Mouse (Mus musculus) layer of hippocampus, postnatal 14 days (tissue): ENCODE measurements around the gene Grin2a. TPM values are rescaled to one million over a fixed set of nuclear protein-coding genes. Genes with fewer than 3 reads are reported as not detected.
"Not testable (repeated sequence)": the region's sequence is repeated elsewhere in the genome, so short reads cannot be mapped to it uniquely, and the experiment has no call there.

Experiments used
- DNase-seq, 2 experiments: peaks; one replicate each; pipeline ENCODE4 v3.0.0; 2021 to 2022; ENCODE audit warnings: low spot score in 2 of 2, mixed read lengths in 1 of 2
- total RNA-seq, 2 experiments: library from RNA; stranded (reverse); gene quantifications; 2 replicates each; pipeline ENCODE4 v1.2.3; 2021

Grin2a gene
- total RNA-seq, 2 experiments from 2014 or later, result 273 to 305 TPM

GRCm38 (mm10) chr16:9665896-9666295 is 329.5 kb downstream of the Grin2a start:
- no peak for DNase-seq

- DNase-seq, result no peak
Observed at GRCm38 (mm10) chr16:9664060-9664459, 331.3 kb downstream of the Grin2a start.

GRCm38 (mm10) chr16:9663508-9663907 is 331.9 kb downstream of the Grin2a start:
- no peak for DNase-seq

DNA sequence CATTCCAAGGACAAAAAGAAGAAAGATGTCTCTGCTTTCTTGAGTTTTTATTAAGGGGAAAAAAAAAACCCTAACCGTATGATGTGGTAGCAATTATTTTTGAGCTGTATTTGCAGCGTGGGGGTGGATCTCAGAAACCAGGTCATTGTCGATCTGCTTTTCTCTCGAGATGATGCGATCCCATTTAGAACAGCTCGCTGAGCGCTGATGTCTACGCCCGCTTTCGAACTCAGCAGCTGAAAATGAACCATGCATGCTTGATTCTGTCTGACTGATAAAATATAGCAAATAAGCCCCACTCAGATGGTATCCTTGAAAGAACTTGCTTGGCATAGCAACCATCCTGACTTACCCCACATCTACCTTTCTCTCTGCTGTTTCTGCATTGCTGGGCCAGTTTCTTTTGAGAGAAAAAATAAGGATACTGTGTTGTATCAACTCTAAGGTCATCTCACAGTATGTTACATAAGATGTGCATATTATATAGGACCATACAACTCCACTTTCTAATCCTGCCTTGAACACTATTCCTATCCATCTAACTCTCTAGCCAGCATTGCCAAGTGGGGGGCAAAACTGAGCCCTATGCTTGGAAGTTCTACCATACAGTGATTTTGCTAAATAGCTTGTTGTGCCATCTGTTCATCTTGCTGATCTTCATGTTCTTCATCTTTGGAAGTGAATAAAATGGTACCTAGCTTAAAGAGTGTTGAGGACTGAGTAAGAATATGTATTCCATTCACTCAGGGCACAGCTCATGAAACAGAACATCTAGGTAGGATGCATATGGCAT is 369.5 kb downstream of the Grin2a start:
- no peak for DNase-seq

- no peak for DNase-seq
Observed at GRCm38 (mm10) chr16:9624346-9624745, 371.0 kb downstream of the Grin2a start.

DNA sequence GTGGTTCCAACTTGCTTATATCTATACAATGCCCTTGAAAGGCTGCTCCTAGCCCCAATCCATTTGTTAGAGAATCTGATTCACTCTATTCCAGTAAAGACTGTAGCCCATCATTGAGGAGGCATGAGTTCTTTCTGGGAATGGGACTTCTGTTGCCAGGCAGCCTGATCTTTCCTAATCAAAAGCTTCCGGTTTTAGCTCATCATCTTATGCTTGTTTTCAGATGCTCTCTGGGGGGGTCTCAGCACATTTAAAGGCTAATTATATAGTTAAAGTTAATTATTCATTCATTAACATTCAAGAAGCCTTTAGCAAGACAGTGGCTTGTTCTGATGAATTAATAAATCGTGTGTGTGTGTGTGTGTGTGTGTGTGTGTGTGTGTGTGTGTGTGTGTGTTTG is 377.2 kb downstream of the Grin2a start:
- DNase-seq, result no peak

- no peak for DNase-seq
Observed at GRCm38 (mm10) chr16:9617215-9617614, 378.1 kb downstream of the Grin2a start.

- DNase-seq, result peak in 1 of 2 experiments; percentile 36
Observed at GRCm38 (mm10) chr16:9616807-9617206, 378.6 kb downstream of the Grin2a start.

GRCm38 (mm10) chr16:9612596-9612995 is 382.8 kb downstream of the Grin2a start:
- not testable (repeated sequence) for DNase-seq

- DNase-seq, result no peak
Observed at GRCm38 (mm10) chr16:9607432-9607831, 387.9 kb downstream of the Grin2a start.

- no peak for DNase-seq
Observed at GRCm38 (mm10) chr16:9603983-9604382, 391.4 kb downstream of the Grin2a start.

GRCm38 (mm10) chr16:9602579-9602978 is 392.8 kb downstream of the Grin2a start:
- DNase-seq, result no peak

DNA sequence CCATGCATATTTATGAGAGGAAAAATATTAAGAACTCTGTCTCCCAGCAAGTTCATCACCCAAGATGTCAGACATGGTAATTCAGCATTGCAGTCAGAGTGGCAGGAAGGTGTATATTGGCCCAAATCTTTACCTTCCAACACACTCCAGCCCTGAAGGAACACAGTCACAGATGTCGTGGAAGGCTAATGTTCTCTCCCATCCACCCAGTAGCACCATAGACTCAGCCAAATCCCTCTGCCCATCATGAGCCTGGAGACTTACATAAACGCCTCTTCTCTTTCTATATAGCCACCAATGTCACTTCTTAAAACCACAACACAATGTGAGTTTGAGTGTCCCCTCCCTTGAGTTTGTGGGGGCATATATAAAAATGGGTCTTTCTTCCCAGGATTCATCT is 406.2 kb downstream of the Grin2a start:
- DNase-seq, result no peak

DNA sequence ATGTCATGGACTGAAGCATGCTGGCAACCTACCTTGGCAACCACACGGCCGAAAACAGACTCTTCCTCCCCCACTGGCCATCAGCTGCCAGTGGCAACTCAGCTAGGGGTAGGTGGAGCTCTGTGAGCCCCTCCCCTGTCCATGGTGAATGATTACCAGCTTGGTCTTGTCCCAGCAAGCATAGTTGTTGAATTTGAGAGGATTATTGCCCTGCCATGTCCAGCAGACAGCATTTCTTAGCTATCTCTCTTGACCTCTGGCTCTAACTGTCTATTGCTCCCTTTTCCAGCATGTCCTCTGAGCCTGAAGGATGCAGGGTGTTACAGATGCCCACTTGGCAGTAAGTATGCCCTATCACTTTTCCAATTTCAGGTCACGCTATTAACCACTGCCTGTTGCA is 406.9 kb downstream of the Grin2a start:
- DNase-seq, result no peak

GRCm38 (mm10) chr16:9583981-9584380 is 411.4 kb downstream of the Grin2a start:
- no peak for DNase-seq

DNA sequence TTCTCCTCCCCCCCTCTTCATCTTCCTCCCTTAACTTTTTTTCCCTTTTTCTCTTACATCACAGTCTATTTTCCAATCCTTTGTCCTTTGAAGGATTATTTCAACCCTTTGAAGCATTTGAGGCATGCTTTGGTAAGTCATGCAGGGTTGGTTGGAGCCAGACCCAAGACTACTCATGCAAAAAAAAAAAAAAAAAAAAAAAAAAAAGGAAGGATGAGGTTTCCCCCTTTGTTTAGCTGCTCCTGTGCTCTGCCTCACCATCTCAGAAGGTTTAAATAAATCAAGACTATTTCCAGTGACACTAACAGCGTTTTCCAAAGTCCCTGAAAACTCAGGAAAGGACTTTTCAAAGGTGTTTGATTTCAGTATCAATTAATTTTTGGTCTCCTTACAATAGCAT is 423.6 kb downstream of the Grin2a start:
- no peak for DNase-seq

DNA sequence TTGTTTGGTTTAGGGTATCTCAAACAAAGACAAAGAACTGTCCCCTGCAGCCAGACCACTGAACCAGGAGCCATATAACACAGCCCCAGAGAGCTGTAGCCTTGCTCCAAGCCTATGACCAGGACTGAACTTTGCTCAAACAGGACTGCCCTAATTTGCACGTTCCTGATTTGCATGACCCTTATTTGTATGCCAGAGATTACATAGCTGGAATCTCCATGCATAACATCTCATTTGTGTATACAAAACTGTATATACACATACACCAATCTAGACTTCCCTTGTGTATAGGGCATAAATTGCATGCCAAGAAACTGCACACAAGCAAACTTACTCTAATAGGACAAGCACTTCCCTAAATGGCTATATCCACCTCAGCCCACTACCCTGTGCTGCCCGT is 428.1 kb downstream of the Grin2a start:
- DNase-seq, result no peak

DNA sequence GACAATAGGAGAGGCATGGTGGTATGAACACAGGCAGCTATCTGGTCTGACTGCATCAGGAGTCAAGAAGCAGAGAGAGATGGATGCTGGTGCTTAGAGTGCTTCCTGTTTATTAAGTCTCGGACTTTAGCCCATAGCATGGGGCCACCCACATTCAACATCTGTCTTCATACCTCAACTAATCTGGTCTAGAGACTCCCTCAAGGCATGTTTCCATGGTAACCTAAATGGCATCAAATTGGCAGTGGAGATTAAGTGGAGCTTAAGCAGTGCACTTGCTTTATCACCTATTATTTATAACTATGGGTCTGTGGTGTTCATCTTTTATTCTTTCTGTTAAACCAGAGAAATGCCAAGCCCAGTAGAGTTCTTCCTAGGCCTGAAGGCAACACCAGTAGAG is 433.5 kb downstream of the Grin2a start:
- no peak for DNase-seq

GRCm38 (mm10) chr16:9535196-9535595 is 460.2 kb downstream of the Grin2a start:
- no peak for DNase-seq

DNA sequence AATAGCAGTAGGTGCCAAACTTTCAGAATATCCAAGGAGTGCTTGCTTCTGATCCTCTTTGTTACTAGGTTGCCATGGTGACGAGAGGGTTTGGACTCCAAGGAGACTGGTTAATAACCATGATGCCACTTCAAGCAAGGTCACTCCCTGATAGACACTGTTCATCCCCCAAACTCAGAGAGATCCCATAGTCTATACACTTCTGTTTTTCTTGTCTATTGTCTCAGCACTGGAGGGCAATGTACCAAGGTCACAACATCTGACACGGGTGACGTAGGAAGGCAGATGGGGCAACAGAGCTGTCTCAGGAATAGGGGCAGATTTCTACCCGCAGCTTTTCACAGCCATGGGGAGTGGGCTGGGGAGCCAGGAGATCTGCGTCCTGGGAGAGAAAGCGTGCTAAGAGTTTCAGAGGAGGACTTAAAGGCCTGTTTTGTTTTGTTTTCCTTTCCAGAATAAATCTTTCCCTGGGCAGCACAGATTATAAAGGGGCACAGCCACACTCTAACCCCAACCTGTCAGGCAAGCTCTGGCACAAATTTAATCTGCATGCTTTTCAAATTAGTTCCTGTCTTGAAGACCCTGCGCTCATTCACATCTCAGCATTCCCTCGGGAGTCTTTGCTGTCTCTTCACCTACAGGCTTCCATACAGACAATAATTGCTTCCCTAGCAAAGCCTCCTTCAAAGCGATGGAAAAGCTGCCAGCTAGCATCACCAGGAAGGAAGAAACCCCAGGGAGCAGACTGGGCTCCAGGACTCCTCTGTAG is 461.6 kb downstream of the Grin2a start:
- peak in 1 of 2 experiments; percentile 16 for DNase-seq

GRCm38 (mm10) chr16:9532843-9533532 is 462.4 kb downstream of the Grin2a start:
- DNase-seq, result no peak

GRCm38 (mm10) chr16:9527214-9527613 is 468.1 kb downstream of the Grin2a start:
- no peak for DNase-seq
